Mouse (Mus musculus) ovary, postnatal 14 days (tissue): ENCODE measurements around the gene Trpm4.

Experiments
- DNase-seq: peaks from one replicate; pipeline ENCODE4 v3.0.0; 2022; ENCODE audit warnings: low spot score

The Trpm4 gene

GRCm38 (mm10) chr7:45346905-45347304 is 13.3 kb upstream of the Trpm4 start:
- DNase-seq = no peak

- no peak for DNase-seq
Measured at GRCm38 (mm10) chr7:45343543-45343942, 10.0 kb upstream of the Trpm4 start.

- DNase-seq = no peak
Measured at GRCm38 (mm10) chr7:45342081-45342480, 8.5 kb upstream of the Trpm4 start.

GRCm38 (mm10) chr7:45341303-45341702 is 7.7 kb upstream of the Trpm4 start:
- peak; percentile 76 for DNase-seq

GRCm38 (mm10) chr7:45340669-45341068 is 7.1 kb upstream of the Trpm4 start:
- peak; percentile 37 for DNase-seq

GRCm38 (mm10) chr7:45340066-45340442 is 6.5 kb upstream of the Trpm4 start:
- no peak for DNase-seq

GRCm38 (mm10) chr7:45339410-45340065 is 6.0 kb upstream of the Trpm4 start:
- DNase-seq = peak; percentile 62

GRCm38 (mm10) chr7:45338161-45338911 is 4.8 kb upstream of the Trpm4 start:
- DNase-seq = no peak

- DNase-seq = no peak
Measured at GRCm38 (mm10) chr7:45337469-45337868, 3.9 kb upstream of the Trpm4 start.

- DNase-seq = no peak
Measured at GRCm38 (mm10) chr7:45336319-45336718, 2.7 kb upstream of the Trpm4 start.

- DNase-seq = no peak
Measured at GRCm38 (mm10) chr7:45335056-45335455, 1.5 kb upstream of the Trpm4 start, which contains the start of gene Hrc. Gene Hrc (plus strand): TSS chr7:45335290.

GRCm38 (mm10) chr7:45334605-45335004 is 1.0 kb upstream of the Trpm4 start:
- no peak for DNase-seq

- no peak for DNase-seq
Measured at GRCm38 (mm10) chr7:45332685-45333425, 725 bp downstream of the Trpm4 start.

- no peak for DNase-seq
Measured at GRCm38 (mm10) chr7:45331502-45331901, 2.1 kb downstream of the Trpm4 start.

- no peak for DNase-seq
Measured at GRCm38 (mm10) chr7:45328841-45329475, 4.6 kb downstream of the Trpm4 start.

- DNase-seq = no peak
Measured at GRCm38 (mm10) chr7:45325800-45326199, 7.8 kb downstream of the Trpm4 start.

GRCm38 (mm10) chr7:45323069-45323468 is 10.5 kb downstream of the Trpm4 start:
- no peak for DNase-seq

GRCm38 (mm10) chr7:45322245-45322644 is 11.3 kb downstream of the Trpm4 start:
- no peak for DNase-seq

GRCm38 (mm10) chr7:45316536-45316935 is 17.0 kb downstream of the Trpm4 start:
- DNase-seq = no peak

GRCm38 (mm10) chr7:45315182-45315701 is 18.3 kb downstream of the Trpm4 start:
- no peak for DNase-seq

GRCm38 (mm10) chr7:45313495-45313894 is 20.1 kb downstream of the Trpm4 start:
- DNase-seq = no peak
